Mouse (Mus musculus) heart, adult 2 months (tissue): ENCODE measurements around the gene Ncor2. TPM values are rescaled to one million over a fixed set of nuclear protein-coding genes. Genes with fewer than 3 reads are reported as not detected.

ENCODE experiments used
- DNase-seq, 2 experiments: peaks; one replicate each; pipeline ENCODE4 v3.0.0; 2021
- H3K27ac ChIP-seq: fragments of 200-600 bp; 2 replicates; pipeline ENCODE4 v1.8.1; 2022
- H3K27me3 ChIP-seq: fragments of 200-500 bp; 2 replicates; pipeline ENCODE4 v1.6.1; 2012; ENCODE audit warnings: mild to moderate bottlenecking, low read length, inconsistent platforms, mixed read lengths; ENCODE audit not compliant: control insufficient read depth, insufficient read depth
- H3K36me3 ChIP-seq: fragments of 200-500 bp; 2 replicates; pipeline ENCODE4 v1.6.1; 2012; ENCODE audit warnings: low read length, inconsistent platforms; ENCODE audit not compliant: control insufficient read depth, insufficient read depth
- H3K4me1 ChIP-seq: fragments of 200-500 bp; 2 replicates; pipeline ENCODE4 v1.6.1; 2011; ENCODE audit warnings: low read length; ENCODE audit not compliant: control insufficient read depth, insufficient read depth
- H3K4me3 ChIP-seq: fragments of 200-600 bp; 2 replicates; pipeline ENCODE4 v1.8.1; 2022
- H3K79me2 ChIP-seq: fragments of 200-500 bp; replicated peaks from 2 replicates; pipeline ENCODE4 v1.6.1; 2012; ENCODE audit warnings: mild to moderate bottlenecking, inconsistent platforms, low read length, moderate library complexity, mixed read lengths; ENCODE audit not compliant: control insufficient read depth, insufficient read depth
- H3K9ac ChIP-seq: fragments of 200-500 bp; 2 replicates; pipeline ENCODE4 v1.6.1; 2012; ENCODE audit warnings: low read depth, mild to moderate bottlenecking, control low read depth, inconsistent platforms, low read length, mixed read lengths
- CTCF ChIP-seq: fragments of 200-600 bp; IDR thresholded peaks from 2 replicates; pipeline ENCODE4 v1.8.1; 2022; ENCODE audit warnings: antibody characterized with exemption, mild to moderate bottlenecking, moderate library complexity
- EP300 ChIP-seq: fragments of 200-500 bp; IDR thresholded peaks from 2 replicates; pipeline ENCODE4 v1.6.1; 2011; ENCODE audit warnings: low read depth, low read length, control low read depth; ENCODE audit not compliant: insufficient read depth
- POLR2A ChIP-seq: fragments of 200-500 bp; IDR thresholded peaks from 2 replicates; pipeline ENCODE4 v1.6.1; 2011; ENCODE audit warnings: mild to moderate bottlenecking, low read depth, low read length, control low read depth; ENCODE audit not compliant: insufficient read depth
- WGBS: fragments of 180-500 bp; shearing (Covaris S2); methylation state at CpG from one replicate; pipeline ENCODE4 v1.1.7; 2018; 5-methylcytosine and 5-hydroxymethylcytosine counted together
- intact Hi-C: fragments of 180-260 bp; cut with DNase I; formaldehyde crosslinking; loops from one replicate; pipeline ENCODE4 v1.15.1; 2025
- polyA plus RNA-seq: library from polyadenylated mRNA; depleted of rRNA; stranded (reverse); fragments of >200 nt; gene quantifications from 2 replicates; pipeline ENCODE4 v1.2.3, GENCODE M21; 2012
- total RNA-seq, 2 experiments: library from RNA; stranded (reverse); gene quantifications; 2 replicates each; pipeline ENCODE4 v1.2.3; 2021

Gene Ncor2
- total and polyA plus RNA-seq, 3 experiments, result 39.1 to 77.5 (median 73.5) TPM

GRCm38 (mm10) chr5:125021298-125021697 lies 157.7 kb downstream of the Ncor2 start:
- TF ChIP-seq POLR2A (no peak), EP300 (peak; percentile 64; the same call in 1 of the 2 replicates)
- H3K27ac ChIP-seq, result peak overlapping the region; percentile 51; the same call in 1 of the 2 replicates
- DNase-seq, result peak; percentile 65 to 83
- intact Hi-C loops, result loop anchor here (5.0 kb wide), 1 partner anchor 246 kb away; no protein-coding TSS in a partner anchor
- H3K9ac ChIP-seq, result no peak overlapping the region
- no peak overlapping the region for H3K4me3 ChIP-seq
- no peaks in the 10 kb centered on the region for H3K79me2 ChIP-seq
- peaks cover 2% of the 10 kb centered on the region for H3K4me1 ChIP-seq
- H3K27me3 ChIP-seq, result no peaks in the 10 kb centered on the region
- WGBS, result 53% methylated on average over 11 of the region's 11 CpGs
- H3K36me3 ChIP-seq, result 0 out of 2 replicates have a peak, but pooled peaks cover 3% of the 10 kb centered on the region

- H3K36me3 ChIP-seq, result 0 out of 2 replicates have a peak, but pooled peaks cover 3% of the 10 kb centered on the region
- no peak for DNase-seq
- TF ChIP-seq POLR2A (no peak), CTCF (no peak), EP300 (no peak)
- H3K27me3 ChIP-seq, result no peaks in the 10 kb centered on the region
- intact Hi-C loops, result loop anchor here (5.0 kb wide), 1 partner anchor 88 kb away; no protein-coding TSS in a partner anchor
- no peaks in the 10 kb centered on the region for H3K79me2 ChIP-seq
- H3K27ac ChIP-seq, result no peak overlapping the region
- H3K9ac ChIP-seq, result no peak overlapping the region
- no peak overlapping the region for H3K4me3 ChIP-seq
- peaks cover 2% of the 10 kb centered on the region for H3K4me1 ChIP-seq
- WGBS, result 62% methylated on average over 5 of the region's 5 CpGs
Observed at GRCm38 (mm10) chr5:125019099-125019498, 159.9 kb downstream of the Ncor2 start.

- intact Hi-C loops, result loop anchor here (5.0 kb wide), 1 partner anchor 90 kb away; no protein-coding TSS in a partner anchor
- DNase-seq, result no peak
- no peaks in the 10 kb centered on the region for H3K79me2 ChIP-seq
- peaks cover 2% of the 10 kb centered on the region for H3K4me1 ChIP-seq
- H3K36me3 ChIP-seq, result 0 out of 2 replicates have a peak, but pooled peaks cover 3% of the 10 kb centered on the region
- 69% methylated on average over 15 of the region's 15 CpGs for WGBS
- no peak overlapping the region for H3K9ac ChIP-seq
- no peak for TF ChIP-seq POLR2A
- TF ChIP-seq EP300, result no peak
- no peak for TF ChIP-seq CTCF
- H3K4me3 ChIP-seq, result no peak overlapping the region
- no peaks in the 10 kb centered on the region for H3K27me3 ChIP-seq
- H3K27ac ChIP-seq, result no peak overlapping the region
Observed at GRCm38 (mm10) chr5:125017332-125017731, 161.7 kb downstream of the Ncor2 start.

- no peaks in the 10 kb centered on the region for H3K79me2 ChIP-seq
- H3K4me1 ChIP-seq, result peaks cover 2% of the 10 kb centered on the region
- TF ChIP-seq POLR2A (no peak), CTCF (peak; percentile 26)
- intact Hi-C loops, result loop anchor here (5.0 kb wide), 1 partner anchor 91 kb away; no protein-coding TSS in a partner anchor
- H3K36me3 ChIP-seq, result 0 out of 2 replicates have a peak, but pooled peaks cover 3% of the 10 kb centered on the region
- DNase-seq, result no peak
- H3K27me3 ChIP-seq, result no peaks in the 10 kb centered on the region
- H3K27ac ChIP-seq, result no peak overlapping the region
- no peak overlapping the region for H3K9ac ChIP-seq
- no peak overlapping the region for H3K4me3 ChIP-seq
- WGBS, result 84% methylated on average over 17 of the region's 17 CpGs
Observed at GRCm38 (mm10) chr5:125016421-125017242, 162.4 kb downstream of the Ncor2 start.

- no peak for DNase-seq
- intact Hi-C loops, result loop anchor here (5.0 kb wide), 1 partner anchor 92 kb away; no protein-coding TSS in a partner anchor
- 67% methylated on average over 9 of the region's 9 CpGs for WGBS
- Histone ChIP-seq H3K4me1 (peaks cover 1% of the 10 kb centered on the region; the same call in 1 of the 2 replicates), H3K79me2 (no peaks in the 10 kb centered on the region), H3K4me3 (no peak overlapping the region), H3K9ac (no peak overlapping the region), H3K27ac (no peak overlapping the region), H3K36me3 (no peaks in the 10 kb centered on the region), H3K27me3 (no peaks in the 10 kb centered on the region)
- no peak for TF ChIP-seq EP300
- no peak for TF ChIP-seq CTCF
- no peak for TF ChIP-seq POLR2A
Observed at GRCm38 (mm10) chr5:125015576-125015975, 163.4 kb downstream of the Ncor2 start.

- Histone ChIP-seq H3K79me2 (no peaks in the 10 kb centered on the region), H3K36me3 (no peaks in the 10 kb centered on the region), H3K9ac (no peak overlapping the region), H3K4me1 (peaks cover 1% of the 10 kb centered on the region; the same call in 1 of the 2 replicates), H3K27ac (no peak overlapping the region), H3K4me3 (no peak overlapping the region), H3K27me3 (no peaks in the 10 kb centered on the region)
- WGBS, result 84% methylated on average over 3 of the region's 3 CpGs
- intact Hi-C loops, result loop anchor here (5.0 kb wide), 1 partner anchor 92 kb away; no protein-coding TSS in a partner anchor
- DNase-seq, result no peak
- TF ChIP-seq EP300, result no peak
Observed at GRCm38 (mm10) chr5:125015066-125015465, 164.0 kb downstream of the Ncor2 start.
